Mouse (Mus musculus) C2C12 (cell line): ENCODE measurements around the gene Asl. TPM values are rescaled to one million over a fixed set of nuclear protein-coding genes. Genes with fewer than 3 reads are reported as not detected.

Experiments
- H3K27me3 ChIP-seq: one replicate; pipeline ENCODE4 v1.6.1; 2011; ENCODE audit not compliant: control insufficient read depth, insufficient read depth, insufficient read length
- H3K36me3 ChIP-seq: one replicate; pipeline ENCODE4 v1.6.1; 2011; ENCODE audit not compliant: control insufficient read depth, insufficient read depth
- H3K4me3 ChIP-seq: one replicate; pipeline ENCODE4 v1.5.1; 2011; ENCODE audit warnings: mild to moderate bottlenecking, control low read depth; ENCODE audit not compliant: poor library complexity, insufficient read depth, severe bottlenecking
- H3K79me2 ChIP-seq: one replicate; pipeline ENCODE4 v1.6.1; 2011; ENCODE audit not compliant: control insufficient read depth, insufficient read depth
- H3K79me3 ChIP-seq: one replicate; pipeline ENCODE4 v1.6.1; 2011; ENCODE audit warnings: low read depth, control low read depth
- H3ac ChIP-seq: one replicate; pipeline ENCODE3; 2011; ENCODE audit warnings: low read depth; ENCODE audit not compliant: control insufficient read depth, insufficient read length
- CEBPB ChIP-seq: IDR thresholded peaks from one replicate; pipeline ENCODE4 v1.6.1; 2011; ENCODE audit warnings: low read depth, mild to moderate bottlenecking, control low read depth, moderate library complexity
- CTCF ChIP-seq: IDR thresholded peaks from one replicate; pipeline ENCODE4 v1.5.1; 2011; ENCODE audit not compliant: control insufficient read depth, insufficient read depth, insufficient read length
- FOSL1 ChIP-seq: IDR thresholded peaks from one replicate; pipeline ENCODE4 v1.8.0; 2011; ENCODE audit warnings: mild to moderate bottlenecking, low read length; ENCODE audit not compliant: poor library complexity, insufficient read depth, severe bottlenecking
- MAX ChIP-seq: IDR thresholded peaks from one replicate; pipeline ENCODE4 v1.6.1; 2011; ENCODE audit warnings: mild to moderate bottlenecking, control low read depth
- MYOD1 ChIP-seq: IDR thresholded peaks from one replicate; pipeline ENCODE4 v1.6.1; 2011; ENCODE audit warnings: low read depth; ENCODE audit not compliant: control insufficient read depth, insufficient read length
- MYOG ChIP-seq: IDR thresholded peaks from one replicate; pipeline ENCODE4 v1.6.1; 2011; ENCODE audit not compliant: control insufficient read depth, insufficient read length; ENCODE audit errors: extremely low read depth
- USF1 ChIP-seq: IDR thresholded peaks from one replicate; pipeline ENCODE4 v1.6.1; 2011; ENCODE audit warnings: low read depth, mild to moderate bottlenecking, control low read depth, moderate library complexity
- polyA plus RNA-seq: library from polyadenylated mRNA; unstranded; fragments of >200 nt; fragmentation: generic; extraction: Trizol; gene quantifications from one replicate; pipeline ENCODE4 v1.2.1, GENCODE M21; 2012; ENCODE audit warnings: missing spikeins

Asl gene
- polyA plus RNA-seq, 1 experiment = 26.4 TPM

GRCm38 (mm10) chr5:130059413-130060328, 30.6 kb upstream of the Asl start:
- Histone ChIP-seq H3K79me2 (no peaks in the 10 kb centered on the region), H3K36me3 (peaks cover 11% of the 10 kb centered on the region), H3ac (no peak overlapping the region), H3K27me3 (no peaks in the 10 kb centered on the region), H3K4me3 (no peak overlapping the region), H3K79me3 (no peaks in the 10 kb centered on the region)
- TF ChIP-seq MAX (no peak), CTCF (no peak), CEBPB (no peak), MYOG (no peak), MYOD1 (no peak), FOSL1 (no peak), USF1 (no peak)

- H3K79me2 ChIP-seq = no peaks in the 10 kb centered on the region
- peaks cover 29% of the 10 kb centered on the region for H3K36me3 ChIP-seq
- H3K4me3 ChIP-seq = no peak overlapping the region
- no peak overlapping the region for H3ac ChIP-seq
- H3K79me3 ChIP-seq = no peaks in the 10 kb centered on the region
- TF ChIP-seq USF1 (no peak), CTCF (no peak), CEBPB (no peak), MAX (no peak), MYOD1 (no peak), FOSL1 (no peak), MYOG (no peak)
- H3K27me3 ChIP-seq = no peaks in the 10 kb centered on the region
Observed at GRCm38 (mm10) chr5:130056303-130056702, 27.3 kb upstream of the Asl start.

GRCm38 (mm10) chr5:130055688-130056087, 26.6 kb upstream of the Asl start:
- no peaks in the 10 kb centered on the region for H3K27me3 ChIP-seq
- no peaks in the 10 kb centered on the region for H3K79me3 ChIP-seq
- TF ChIP-seq MYOD1 (no peak), MAX (no peak), CEBPB (no peak), USF1 (no peak), CTCF (no peak), FOSL1 (no peak), MYOG (no peak)
- H3K4me3 ChIP-seq = no peak overlapping the region
- no peaks in the 10 kb centered on the region for H3K79me2 ChIP-seq
- no peak overlapping the region for H3ac ChIP-seq
- H3K36me3 ChIP-seq = peaks cover 35% of the 10 kb centered on the region

- Histone ChIP-seq H3K79me2 (no peaks in the 10 kb centered on the region), H3K36me3 (peaks cover 43% of the 10 kb centered on the region)
- no peak for TF ChIP-seq MAX
Observed at GRCm38 (mm10) chr5:130052955-130053354, 23.9 kb upstream of the Asl start.

DNA sequence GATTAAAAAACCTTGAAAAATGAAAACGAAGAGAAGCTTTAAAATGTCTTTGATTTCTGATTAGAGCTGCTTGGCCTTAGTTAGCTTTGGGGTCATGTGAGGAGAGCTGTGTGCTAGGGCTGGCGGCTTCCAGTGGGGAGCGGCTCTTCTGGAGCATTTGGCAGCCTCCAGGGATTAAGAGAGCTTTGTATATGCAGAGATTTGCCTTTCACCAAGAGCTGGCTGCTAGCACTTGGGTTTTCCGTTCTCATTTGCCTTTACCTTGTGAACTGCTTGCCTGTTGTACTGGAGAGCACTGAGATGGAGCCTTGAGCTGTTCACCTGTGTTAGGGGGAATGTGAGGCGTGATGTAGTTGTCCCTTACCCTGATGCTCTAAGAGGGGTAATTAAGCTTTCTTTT, 23.5 kb upstream of the Asl start:
- no peaks in the 10 kb centered on the region for H3K27me3 ChIP-seq
- no peak overlapping the region for H3ac ChIP-seq
- no peaks in the 10 kb centered on the region for H3K79me2 ChIP-seq
- no peaks in the 10 kb centered on the region for H3K79me3 ChIP-seq
- H3K4me3 ChIP-seq = no peak overlapping the region
- peaks cover 42% of the 10 kb centered on the region for H3K36me3 ChIP-seq
- TF ChIP-seq USF1 (no peak), MYOG (no peak), FOSL1 (no peak), MAX (no peak), CTCF (no peak), MYOD1 (no peak), CEBPB (no peak)

More at GRCm38 (mm10) chr5:130052955-130053354, 23.9 kb upstream of the Asl start:
- Histone ChIP-seq H3K79me3 (no peaks in the 10 kb centered on the region), H3K27me3 (no peaks in the 10 kb centered on the region), H3K4me3 (no peak overlapping the region), H3ac (no peak overlapping the region)

DNA sequence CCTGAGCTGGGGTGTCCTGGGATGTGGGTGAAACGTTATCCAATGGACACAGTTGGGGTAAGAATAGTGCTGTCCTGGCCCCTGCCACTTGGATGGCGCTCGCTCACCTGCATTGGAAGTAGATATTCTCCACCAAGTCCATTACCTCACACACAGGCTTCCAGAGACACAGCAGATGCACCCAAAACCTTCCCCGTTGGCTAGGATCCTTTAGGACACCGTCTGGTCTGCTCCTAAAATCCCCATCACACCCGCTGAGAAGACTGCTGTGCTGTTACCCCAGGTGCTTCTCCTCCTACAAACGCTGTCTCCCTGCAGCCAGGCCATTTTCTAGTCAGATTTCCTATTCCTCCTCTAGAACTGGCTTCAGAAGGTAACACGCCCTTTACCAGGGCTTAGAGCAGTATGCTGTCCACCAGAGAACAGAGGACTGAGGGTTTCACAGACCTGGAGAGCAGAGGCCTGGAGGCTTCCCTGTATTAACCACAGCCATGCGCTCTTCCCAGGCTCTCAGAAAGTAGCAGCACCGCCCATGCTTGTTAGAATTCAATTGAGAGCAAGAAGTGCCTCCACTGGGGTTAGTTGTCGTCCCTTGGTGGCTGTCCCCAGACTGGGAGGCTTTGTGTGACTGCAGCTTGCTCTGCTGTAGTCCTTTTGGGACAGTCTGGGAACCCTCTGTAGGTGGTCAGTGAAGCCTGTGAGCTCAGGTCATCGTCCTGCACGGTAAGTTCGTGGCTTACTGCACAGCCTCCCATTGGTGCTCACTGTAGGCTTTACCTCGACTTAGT, 22.2 kb upstream of the Asl start:
- H3ac ChIP-seq = no peak overlapping the region
- no peaks in the 10 kb centered on the region for H3K79me3 ChIP-seq
- no peak overlapping the region for H3K4me3 ChIP-seq
- H3K36me3 ChIP-seq = peaks cover 54% of the 10 kb centered on the region
- H3K79me2 ChIP-seq = no peaks in the 10 kb centered on the region
- no peaks in the 10 kb centered on the region for H3K27me3 ChIP-seq
- TF ChIP-seq MYOD1 (no peak), CTCF (no peak), MYOG (no peak), USF1 (no peak), MAX (no peak), CEBPB (no peak), FOSL1 (no peak)
